Mouse (Mus musculus) thymus, adult 2 months (tissue): ENCODE measurements around the gene Snrnp25.

Experiments used
- CTCF ChIP-seq: fragments of 200-500 bp; IDR thresholded peaks from 2 replicates; pipeline ENCODE4 v1.5.1; 2012; ENCODE audit warnings: mild to moderate bottlenecking, control low read depth, low read length, moderate library complexity, borderline replicate concordance; ENCODE audit not compliant: control insufficient read depth, poor library complexity, insufficient read depth; ENCODE audit errors: extremely low read depth
- POLR2A ChIP-seq: fragments of 200-500 bp; IDR thresholded peaks from 2 replicates; pipeline ENCODE4 v1.6.1; 2012; ENCODE audit warnings: mild to moderate bottlenecking, low read length, control low read depth, moderate library complexity; ENCODE audit not compliant: control insufficient read depth, poor library complexity, insufficient read depth; ENCODE audit errors: extremely low read depth

GRCm38 (mm10) chr11:32218501-32219050 is 13.4 kb downstream of the Snrnp25 start:
- TF ChIP-seq CTCF (no peak), POLR2A (no peak)
